Mouse (Mus musculus): ENCODE data around the gene 5330417C22Rik. TPM values are rescaled to one million over a fixed set of nuclear protein-coding genes. Genes with fewer than 3 reads are reported as not detected.

Gene 5330417C22Rik
- total and polyA plus RNA-seq, 3 experiments: 0.08 to 0.31 TPM; not detected in 1

DNA sequence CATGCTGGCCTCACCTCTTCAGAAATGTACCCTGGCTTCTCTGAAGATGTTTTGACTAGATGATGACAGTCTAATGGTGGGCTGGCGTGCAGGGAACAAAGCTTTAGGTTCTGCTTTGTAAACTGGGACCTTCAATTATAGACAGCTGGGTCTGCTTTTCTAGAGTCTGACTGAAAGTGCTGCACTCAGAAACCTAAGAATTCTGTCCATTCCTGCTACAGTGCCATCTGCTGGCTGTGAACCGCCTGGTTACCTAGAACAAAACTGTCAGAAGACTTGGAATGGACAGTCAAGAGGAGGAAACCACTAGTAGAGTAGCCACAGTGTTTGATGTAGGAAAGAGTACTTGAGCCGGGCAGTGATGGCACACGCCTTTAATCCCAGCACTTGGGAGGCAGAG is 27.0 kb upstream of the 5330417C22Rik start (continued):
- TF ChIP-seq MAFK (IDR thresholded peaks at IDR 0.05; ENCODE audit: borderline replicate concordance, low read depth, low read length) (no peak), ETS1 (IDR thresholded peaks at IDR 0.05; ENCODE audit: low read depth, low read length) (peak; percentile 47; the same call in 1 of the 2 replicates), SMC3 (IDR thresholded peaks at IDR 0.05; ENCODE audit: low read depth, low read length) (peak; percentile 79), NRF1 (IDR thresholded peaks at IDR 0.05; ENCODE audit: insufficient read depth, low read depth, low read length, poor library complexity, severe bottlenecking) (no peak), MXI1 (IDR thresholded peaks at IDR 0.05; ENCODE audit: low read depth, low read length) (no peak), MYC (IDR thresholded peaks at IDR 0.05; ENCODE audit: low read depth, low read length) (no peak; the same call in 1 of the 2 replicates), EP300 (IDR thresholded peaks at IDR 0.05; ENCODE audit: low read depth in 1 of 2, low read length in 2 of 2) (no peak; a peak in 1 of 4 replicates), UBTF (IDR thresholded peaks at IDR 0.05; ENCODE audit: borderline replicate concordance, insufficient read depth, low read depth, low read length) (no peak), ZMIZ1 (IDR thresholded peaks at IDR 0.05; ENCODE audit: low read depth, low read length) (0 out of 2 replicates have a peak, but pooled peaks have one; percentile 65), MAZ (IDR thresholded peaks at IDR 0.05; ENCODE audit: low read depth, low read length) (no peak), ELF1 (IDR thresholded peaks at IDR 0.05; ENCODE audit: low read depth, low read length) (peak; percentile 37; the same call in 1 of the 2 replicates), JUND (IDR thresholded peaks at IDR 0.05; ENCODE audit: low read depth, low read length) (0 out of 2 replicates have a peak, but pooled peaks have one; percentile 59), E2F4 (IDR thresholded peaks at IDR 0.05; ENCODE audit: borderline replicate concordance, low read depth, low read length) (no peak), POLR2A (IDR thresholded peaks at IDR 0.05; ENCODE audit: control insufficient read depth in 1 of 2, insufficient read depth in 1 of 2, low read depth in 1 of 2, low read length in 2 of 2, poor library complexity in 1 of 2) (peak in 1 of 2 experiments; percentile 50; a peak in 2 of 4 replicates), BHLHE40 (IDR thresholded peaks at IDR 0.05; ENCODE audit: borderline replicate concordance, low read depth, low read length) (0 out of 2 replicates have a peak, but pooled peaks have one; percentile 4), POLR2AphosphoS2 (IDR thresholded peaks at IDR 0.05; ENCODE audit: low read length) (no peak; the same call in 1 of the 2 replicates)

DNA sequence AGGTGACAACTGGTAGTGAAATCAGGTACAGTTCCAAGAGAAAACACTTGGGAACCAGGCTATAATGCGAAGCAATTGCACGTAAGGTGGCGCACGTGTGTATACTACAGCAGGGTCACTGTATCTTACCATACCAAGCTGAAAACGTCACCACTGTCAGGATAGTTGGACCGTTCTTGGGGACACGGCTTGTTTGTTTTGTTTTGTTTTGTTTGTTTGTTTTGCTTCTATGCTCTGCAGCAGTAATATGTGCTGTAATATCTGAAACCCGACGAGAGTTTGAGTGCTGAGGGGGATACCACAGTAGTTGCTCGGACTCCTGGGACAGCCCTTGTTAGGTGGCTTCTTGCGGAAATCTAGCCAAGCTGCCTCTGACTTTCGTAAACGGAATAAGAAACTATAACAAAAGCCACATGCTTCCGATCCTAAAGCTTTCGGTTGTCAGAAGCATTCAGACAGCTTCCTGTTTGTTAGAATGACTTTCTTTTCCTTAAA is 26.5 kb upstream of the 5330417C22Rik start:
- TF ChIP-seq MXI1 (IDR thresholded peaks at IDR 0.05; ENCODE audit: low read depth, low read length) (peak; percentile 92), TCF12 (IDR thresholded peaks at IDR 0.05; ENCODE audit: low read depth, low read length) (no peak), CTCF (IDR thresholded peaks at IDR 0.05 in 2 of 3, conservative IDR thresholded peaks at IDR 0.05 in 1 of 3; ENCODE audit: control insufficient read depth in 1 of 3, insufficient read depth in 1 of 3, low read depth in 2 of 3, low read length in 3 of 3, poor library complexity in 1 of 3, severe bottlenecking in 1 of 3) (peak in 2 of 3 experiments; percentile 32 to 53; a peak in 4 of 6 replicates), TBP (IDR thresholded peaks at IDR 0.05; ENCODE audit: low read depth, low read length) (peak; percentile 2; the same call in 1 of the 2 replicates), UBTF (IDR thresholded peaks at IDR 0.05; ENCODE audit: borderline replicate concordance, insufficient read depth, low read depth, low read length) (no peak), MYB (IDR thresholded peaks at IDR 0.05; ENCODE audit: low read depth, low read length) (no peak), NELFE (IDR thresholded peaks at IDR 0.05; ENCODE audit: low read depth, low read length) (peak; percentile 21; the same call in 1 of the 2 replicates), CHD1 (IDR thresholded peaks at IDR 0.05; ENCODE audit: low read depth, low read length) (peak; percentile 10; the same call in 1 of the 2 replicates), POLR2A (IDR thresholded peaks at IDR 0.05; ENCODE audit: control insufficient read depth in 1 of 2, insufficient read depth in 1 of 2, low read depth in 1 of 2, low read length in 2 of 2, poor library complexity in 1 of 2) (peak in 1 of 2 experiments; percentile 10; a peak in 1 of 4 replicates), ZKSCAN1 (IDR thresholded peaks at IDR 0.05; ENCODE audit: low read depth, low read length) (no peak), BHLHE40 (IDR thresholded peaks at IDR 0.05; ENCODE audit: borderline replicate concordance, low read depth, low read length) (peak; percentile 65; the same call in 1 of the 2 replicates), CHD2 (IDR thresholded peaks at IDR 0.05; ENCODE audit: low read length) (no peak), MYC (IDR thresholded peaks at IDR 0.05; ENCODE audit: low read depth, low read length) (peak; percentile 83)
- Histone ChIP-seq H3K27me3 (ENCODE audit: control insufficient read depth in 1 of 2, insufficient read depth in 2 of 2, low read length in 2 of 2) (no peaks in the 10 kb centered on the region), H3K4me3 (ENCODE audit: control insufficient read depth in 1 of 2, insufficient read depth in 1 of 2, low read depth in 2 of 2, low read length in 2 of 2) (peak overlapping the region; percentile 69 to 93), H3K9me3 (replicated peaks; ENCODE audit: insufficient read depth, low read length) (no peaks in the 10 kb centered on the region), H3K27ac (ENCODE audit: control insufficient read depth, low read depth, low read length) (peak overlapping the region; percentile 93), H3K36me3 (ENCODE audit: control insufficient read depth in 1 of 2, insufficient read depth in 2 of 2, low read length in 2 of 2) (peaks cover 0 to 9% of the 10 kb centered on the region in 2 experiments; a peak in 2 of 4 replicates), H3K9ac (ENCODE audit: control insufficient read depth, low read depth, low read length, poor library complexity, severe bottlenecking) (peak overlapping the region; percentile 79), H3K4me1 (ENCODE audit: control insufficient read depth in 1 of 2, insufficient read depth in 2 of 2, low read length in 2 of 2) (peaks cover 4% of the 10 kb centered on the region in 2 experiments; a peak in 2 of 4 replicates), H3K79me2 (ENCODE audit: control insufficient read depth, insufficient read depth, low read length, poor library complexity) (peaks cover 6% of the 10 kb centered on the region)
- DNase-seq (ENCODE audit: low read depth, low spot score): no peak

Measured in MEL (cell line).